Mouse (Mus musculus): ENCODE measurements around the gene Kif1c.

The Kif1c gene

DNA sequence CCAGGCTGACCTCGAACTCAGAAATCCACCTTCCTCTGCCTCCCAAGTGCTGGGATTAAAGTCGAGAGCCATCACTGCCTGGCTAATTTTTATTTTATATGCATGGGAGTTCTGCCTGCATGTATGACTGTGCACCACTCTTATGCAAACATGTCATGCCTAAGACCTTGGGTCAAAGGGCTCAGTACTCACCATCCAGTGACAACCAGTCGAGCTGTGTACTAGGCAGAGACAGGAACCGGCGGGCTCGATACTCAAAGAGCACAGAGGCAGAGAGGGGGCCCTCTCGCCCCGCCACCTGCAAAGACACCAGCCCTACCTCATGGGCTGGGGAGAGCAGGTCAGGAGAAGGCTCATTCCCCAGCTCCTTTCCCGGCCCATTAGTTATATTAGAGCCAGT lies 22.3 kb upstream of the Kif1c start:
- no peak for TF ChIP-seq GATA4 (IDR thresholded peaks at IDR 0.05; ENCODE audit: insufficient replicate concordance, low read length)

DNA sequence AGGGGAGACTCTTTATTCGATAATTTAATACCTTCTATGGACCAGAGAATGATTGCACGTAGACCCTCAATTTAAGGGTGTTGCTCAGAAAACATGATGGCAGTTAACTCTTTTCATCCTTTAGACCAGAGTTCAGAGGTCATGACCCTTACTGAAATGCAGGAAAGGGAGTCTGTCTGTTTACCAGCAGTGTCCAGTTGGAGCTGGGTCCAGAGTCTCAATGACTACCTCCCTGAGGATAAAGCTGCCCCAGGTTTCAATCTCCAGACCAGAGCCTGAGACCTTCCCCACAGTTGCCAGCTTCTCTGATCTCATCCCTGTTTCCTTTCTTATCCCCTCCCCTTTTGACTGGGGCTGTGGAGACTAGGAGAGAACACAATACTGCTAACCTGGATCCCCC lies 21.8 kb upstream of the Kif1c start:
- TF ChIP-seq GATA4 (IDR thresholded peaks at IDR 0.05; ENCODE audit: insufficient replicate concordance, low read length) = no peak

DNA sequence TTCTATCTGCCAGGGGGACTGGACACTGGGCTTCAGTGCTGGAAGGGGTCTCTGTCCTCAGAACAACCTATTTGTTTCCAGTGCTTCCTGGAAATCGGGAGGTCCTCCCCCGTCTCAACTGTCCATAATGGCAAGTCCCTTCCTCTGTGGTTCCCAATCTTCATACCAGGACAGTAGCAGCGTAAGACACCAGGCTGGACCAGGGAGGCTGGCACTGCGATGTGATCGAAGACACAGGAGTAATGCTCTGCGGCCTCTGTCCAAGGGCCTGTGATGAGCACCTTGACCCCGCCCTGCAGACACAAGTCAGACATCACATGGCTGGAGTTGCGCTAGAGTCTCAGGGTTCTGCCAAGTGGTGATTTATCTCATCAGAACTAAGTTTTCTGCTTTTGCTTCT lies 21.0 kb upstream of the Kif1c start:
- TF ChIP-seq GATA4 (IDR thresholded peaks at IDR 0.05; ENCODE audit: insufficient replicate concordance, low read length) = no peak

DNA sequence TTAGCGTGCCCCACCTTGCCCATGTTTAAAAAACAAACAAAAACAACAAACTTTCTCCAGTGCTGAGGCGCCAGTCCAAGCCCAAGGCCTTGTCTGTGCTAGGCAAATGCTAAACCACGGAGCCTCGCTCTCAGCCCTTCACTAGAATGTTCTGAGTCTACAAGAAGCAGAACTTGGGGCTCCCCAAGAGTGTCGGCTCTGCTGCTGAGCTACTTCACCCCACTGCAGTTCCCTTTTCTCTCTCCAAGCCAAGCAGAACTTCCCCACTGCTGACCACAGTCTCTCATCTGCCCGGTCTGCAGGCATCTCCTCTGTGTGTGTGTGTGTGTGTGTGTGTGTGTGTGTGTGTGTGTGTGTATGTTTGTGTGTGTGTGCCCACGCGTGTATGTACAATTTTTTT lies 20.5 kb upstream of the Kif1c start:
- no peak for TF ChIP-seq GATA4 (IDR thresholded peaks at IDR 0.05; ENCODE audit: insufficient replicate concordance, low read length)

DNA sequence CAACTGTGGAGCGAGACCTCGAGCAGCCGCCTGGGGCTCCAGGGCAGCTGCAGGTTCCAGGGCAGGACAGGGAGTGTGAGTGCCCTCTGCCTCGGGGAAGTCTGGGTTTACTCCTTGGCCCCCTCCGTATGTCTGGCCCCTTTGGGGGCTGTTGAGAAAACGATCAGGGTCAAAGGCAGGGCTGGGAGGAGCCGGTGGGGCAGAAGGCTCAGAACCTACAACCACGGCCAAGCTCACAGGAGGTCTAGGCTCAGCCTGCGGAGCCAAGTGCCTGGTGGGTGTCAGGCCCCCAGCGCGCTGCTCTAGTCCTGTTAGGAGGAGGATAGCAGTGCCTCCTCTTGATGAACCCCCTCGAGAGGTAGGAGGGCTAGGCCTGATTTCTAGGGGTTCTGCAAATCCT lies 19.2 kb upstream of the Kif1c start:
- TF ChIP-seq GATA4 (IDR thresholded peaks at IDR 0.05; ENCODE audit: insufficient replicate concordance, low read length) = no peak

DNA sequence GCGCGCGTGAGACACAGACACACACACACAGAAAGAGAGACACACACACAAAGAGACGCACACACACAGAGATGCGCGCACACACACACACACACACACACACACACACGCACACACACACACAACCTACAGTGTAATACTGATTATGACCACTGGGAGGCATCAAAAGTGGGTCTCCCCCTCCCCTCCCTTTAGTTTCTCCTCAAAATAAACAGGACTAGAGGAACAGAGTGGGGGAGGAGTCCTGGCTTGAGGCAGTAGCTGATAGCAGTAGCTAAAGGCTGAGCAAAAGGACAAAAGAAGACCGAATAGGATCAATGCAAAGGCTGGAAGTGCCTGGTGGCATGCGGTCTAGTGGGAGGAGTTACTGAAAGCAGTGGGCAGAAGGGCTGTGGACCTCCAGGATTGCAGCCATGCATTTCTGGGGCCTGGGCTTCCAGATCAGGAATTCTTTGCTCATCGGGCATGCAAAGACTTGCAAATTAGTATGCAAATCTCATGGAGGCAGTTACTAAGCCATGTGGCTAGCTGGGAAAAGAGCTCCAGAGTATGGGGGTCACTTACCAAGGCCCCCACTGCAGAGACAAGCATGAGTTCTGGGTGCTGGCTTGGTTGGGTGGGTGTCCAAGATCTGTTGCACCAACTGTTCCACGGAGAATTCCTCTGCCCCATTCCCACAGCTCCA lies 18.3 kb upstream of the Kif1c start:
- no peak for TF ChIP-seq GATA4 (IDR thresholded peaks at IDR 0.05; ENCODE audit: insufficient replicate concordance, low read length)

DNA sequence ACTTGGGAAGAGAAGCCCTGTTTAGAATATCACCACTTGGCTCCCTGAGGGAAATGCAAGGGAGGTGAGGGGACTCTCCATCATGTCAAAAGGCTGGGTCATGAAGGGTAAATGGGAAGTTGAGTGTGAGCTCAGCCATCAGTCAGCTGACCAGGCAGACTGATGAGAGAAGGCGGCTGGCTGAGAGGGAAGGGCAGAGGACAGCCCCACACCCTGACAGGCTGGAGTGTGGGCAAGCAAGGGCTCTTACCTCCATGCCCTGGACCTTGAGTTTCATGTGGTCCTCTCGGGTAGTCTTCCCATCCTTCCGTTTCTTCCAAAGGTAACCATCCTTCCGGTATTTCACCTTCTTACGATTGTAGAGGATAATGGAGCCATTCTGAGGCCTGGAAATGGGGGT lies 16.7 kb upstream of the Kif1c start:
- TF ChIP-seq GATA4 (IDR thresholded peaks at IDR 0.05; ENCODE audit: insufficient replicate concordance, low read length) = no peak

DNA sequence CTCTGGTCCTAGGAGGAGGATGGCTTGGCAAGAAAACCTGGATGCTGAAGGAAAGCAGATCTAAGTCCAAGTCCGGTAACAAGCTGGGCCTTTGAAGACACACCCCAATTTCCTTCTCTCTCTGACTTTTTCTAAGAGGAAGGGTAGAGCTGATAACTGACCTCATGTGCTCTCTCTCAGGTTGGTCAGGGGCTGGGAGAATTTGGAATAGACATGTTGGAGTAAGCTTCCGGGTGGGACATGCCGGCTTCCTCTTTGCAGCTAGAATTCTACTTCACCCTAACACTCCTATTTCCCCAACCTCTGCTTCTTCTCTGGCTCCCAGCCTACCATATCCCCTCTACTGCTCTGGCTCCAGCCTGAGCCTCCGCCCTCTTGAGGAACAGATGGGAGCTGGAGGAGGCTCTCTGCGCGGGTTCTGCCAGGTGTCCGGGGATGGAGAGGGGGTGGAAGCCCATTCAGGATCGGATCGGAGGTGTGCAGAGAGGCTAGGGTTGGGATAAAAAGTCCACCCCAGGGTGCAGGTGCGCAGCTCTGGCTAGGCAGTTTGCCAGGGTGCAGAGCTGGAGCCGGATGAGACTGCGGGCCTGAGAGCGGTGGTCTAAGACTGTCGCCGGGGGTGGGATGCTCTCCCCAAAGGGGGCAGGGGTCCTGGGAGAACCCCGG lies 13.3 kb upstream of the Kif1c start:
- no peak for TF ChIP-seq GATA4 (IDR thresholded peaks at IDR 0.05; ENCODE audit: insufficient replicate concordance, low read length)

DNA sequence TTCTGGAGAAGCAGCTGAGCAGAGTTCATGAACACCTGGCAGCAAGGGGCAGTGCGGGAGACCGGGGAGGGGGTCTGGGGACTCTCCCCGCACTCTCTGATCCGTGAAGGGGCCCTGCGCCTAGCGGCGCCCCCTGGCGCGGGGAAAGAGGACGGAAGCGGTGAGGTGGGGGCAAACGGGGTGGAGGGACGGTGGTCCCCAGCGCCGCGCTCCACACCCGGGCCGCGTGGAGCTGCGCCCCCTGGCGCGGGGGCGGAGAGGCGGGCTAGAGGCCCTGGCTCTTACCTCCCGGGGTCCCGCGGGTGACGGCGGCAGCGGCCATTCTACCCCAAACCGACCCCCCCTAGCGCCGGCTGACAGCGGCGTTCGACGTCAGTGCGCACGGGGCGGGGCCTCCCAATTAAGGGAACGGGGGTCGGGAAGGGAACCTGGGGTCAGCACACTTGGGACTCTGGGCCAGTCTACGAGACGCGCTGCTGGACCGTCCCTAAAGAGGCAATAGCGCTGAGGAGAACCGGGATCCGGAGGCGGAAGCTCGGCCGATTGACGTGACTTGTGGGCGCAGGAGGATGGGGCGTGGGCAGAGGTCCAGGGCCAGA lies 12.6 kb upstream of the Kif1c start, which contains the start of gene Camta2:
Gene Camta2 (minus strand): TSS at position 505 of the 599 bp plus-strand sequence.
- TF ChIP-seq GATA4 (IDR thresholded peaks at IDR 0.05; ENCODE audit: insufficient replicate concordance, low read length) = no peak

DNA sequence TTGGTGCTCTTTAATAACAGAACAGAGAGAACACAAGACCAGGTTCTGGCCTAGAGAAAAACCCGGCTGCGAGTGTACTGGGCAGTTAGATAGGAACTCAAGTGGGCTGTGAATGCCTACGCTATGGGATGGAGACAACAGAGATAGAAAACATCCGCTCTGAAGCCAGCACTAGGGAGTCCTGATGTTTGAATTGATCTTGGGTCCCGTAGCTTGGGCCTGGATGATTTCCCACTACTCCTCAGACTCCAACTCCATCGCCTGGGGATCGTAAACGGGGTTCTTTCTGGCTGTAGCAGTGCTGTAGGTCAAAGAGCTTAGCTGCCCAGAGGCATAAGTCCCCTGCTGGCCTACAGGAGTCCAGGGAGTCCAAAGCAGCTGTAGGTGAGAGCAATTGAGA lies 12.0 kb upstream of the Kif1c start:
- no peak for TF ChIP-seq GATA4 (IDR thresholded peaks at IDR 0.05; ENCODE audit: insufficient replicate concordance, low read length)

DNA sequence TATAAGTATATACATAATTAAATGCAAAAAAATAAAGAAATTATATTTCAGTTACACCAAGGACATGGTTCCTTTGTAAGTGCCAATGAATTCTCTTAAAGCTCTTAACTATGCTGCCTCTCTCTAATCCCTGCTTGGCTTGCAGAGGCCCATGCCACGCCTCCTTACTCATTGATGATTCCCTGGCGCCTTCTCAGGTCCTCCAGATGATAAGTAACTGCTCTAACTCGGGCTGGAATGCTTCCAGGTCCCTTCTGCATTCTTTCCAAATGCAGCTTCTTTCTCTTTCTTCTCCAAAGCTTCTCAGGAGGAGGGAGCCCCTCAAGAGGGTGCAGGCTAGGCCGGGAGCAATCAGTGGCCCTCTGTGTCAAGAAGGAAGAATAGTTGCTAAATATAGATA lies 10.8 kb upstream of the Kif1c start:
- no peak for TF ChIP-seq GATA4 (IDR thresholded peaks at IDR 0.05; ENCODE audit: insufficient replicate concordance, low read length)

DNA sequence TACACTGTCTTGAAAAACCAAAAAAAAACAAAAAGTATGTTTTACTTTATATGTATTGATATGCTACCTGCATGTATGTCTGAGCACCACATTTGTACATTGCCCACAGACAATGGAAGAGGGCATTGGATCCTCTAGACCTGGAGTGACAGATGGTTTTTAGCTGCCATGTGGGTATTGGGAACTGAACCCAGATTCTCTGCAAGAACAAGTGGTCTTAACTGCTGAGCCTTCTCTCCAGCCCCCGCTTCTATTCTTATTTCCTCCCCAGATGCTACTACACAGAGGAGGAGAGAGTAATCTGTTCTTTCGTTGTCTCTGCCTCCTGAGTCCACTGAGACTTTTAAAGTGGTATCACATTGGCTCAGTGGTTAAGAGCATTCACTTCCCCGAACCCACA lies 6.8 kb upstream of the Kif1c start:
- no peak for TF ChIP-seq GATA4 (IDR thresholded peaks at IDR 0.05; ENCODE audit: insufficient replicate concordance, low read length)

DNA sequence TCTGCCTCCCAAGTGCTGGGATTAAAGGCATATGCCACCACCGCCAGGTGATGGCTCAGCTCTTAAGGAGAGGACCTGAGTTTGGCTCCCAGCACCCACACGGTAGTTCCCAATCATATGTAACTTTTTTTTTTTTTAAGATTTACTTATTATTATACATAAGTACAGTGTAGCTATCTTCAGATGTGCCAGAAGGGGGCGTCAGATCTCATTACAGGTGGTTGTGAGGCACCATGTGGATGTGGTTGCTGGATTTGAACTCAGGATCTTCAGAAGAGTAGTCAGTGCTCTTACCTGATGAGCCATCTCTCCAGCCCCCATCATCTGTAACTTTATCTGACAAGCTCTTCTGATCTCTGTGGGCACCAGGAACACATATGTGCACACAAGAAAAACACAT lies 3.0 kb upstream of the Kif1c start:
- TF ChIP-seq GATA4 (IDR thresholded peaks at IDR 0.05; ENCODE audit: insufficient replicate concordance, low read length) = no peak

DNA sequence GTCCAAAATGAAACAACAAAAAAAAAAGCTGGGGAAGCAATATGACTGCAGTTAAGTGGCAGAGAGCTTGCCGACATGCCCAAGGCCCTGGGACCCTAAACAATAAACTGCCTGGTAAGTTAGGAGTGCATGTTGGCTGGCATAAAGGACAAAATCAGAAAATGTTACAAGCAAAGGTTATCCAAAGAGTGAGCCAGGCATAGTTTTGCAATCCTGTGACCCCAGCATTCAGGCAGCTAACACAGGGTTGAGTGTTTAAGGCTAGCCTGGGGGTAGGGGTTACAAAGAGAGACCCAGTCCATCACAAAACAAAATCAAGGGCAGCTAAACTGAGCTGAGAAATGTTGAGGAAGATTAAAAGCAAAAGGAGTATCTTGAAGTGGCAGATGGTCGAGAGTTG lies 1.3 kb upstream of the Kif1c start:
- TF ChIP-seq GATA4 (IDR thresholded peaks at IDR 0.05; ENCODE audit: insufficient replicate concordance, low read length) = no peak

DNA sequence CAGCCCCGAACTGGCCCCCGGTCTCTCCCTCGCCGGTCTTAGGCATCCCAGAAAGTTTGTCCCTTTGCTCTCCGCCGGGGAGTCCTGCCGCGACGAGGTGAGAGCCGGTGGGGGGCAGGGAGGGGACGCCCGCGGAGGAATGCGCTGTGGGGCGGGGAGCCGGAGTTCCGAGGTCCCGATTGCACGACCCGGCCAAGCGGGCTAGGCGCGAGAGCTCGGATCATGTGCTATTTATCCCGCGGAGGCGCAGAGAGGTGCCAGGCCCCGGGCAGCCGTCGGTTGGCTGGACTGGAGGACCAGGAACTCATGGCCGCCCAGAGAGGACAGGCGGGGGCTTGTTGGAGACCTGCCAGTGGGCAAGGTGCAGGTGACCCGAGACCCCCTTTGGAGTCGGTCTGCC lies 265 bp downstream of the Kif1c start:
- TF ChIP-seq GATA4 (IDR thresholded peaks at IDR 0.05; ENCODE audit: insufficient replicate concordance, low read length) = no peak; the same call in 1 of the 2 replicates

DNA sequence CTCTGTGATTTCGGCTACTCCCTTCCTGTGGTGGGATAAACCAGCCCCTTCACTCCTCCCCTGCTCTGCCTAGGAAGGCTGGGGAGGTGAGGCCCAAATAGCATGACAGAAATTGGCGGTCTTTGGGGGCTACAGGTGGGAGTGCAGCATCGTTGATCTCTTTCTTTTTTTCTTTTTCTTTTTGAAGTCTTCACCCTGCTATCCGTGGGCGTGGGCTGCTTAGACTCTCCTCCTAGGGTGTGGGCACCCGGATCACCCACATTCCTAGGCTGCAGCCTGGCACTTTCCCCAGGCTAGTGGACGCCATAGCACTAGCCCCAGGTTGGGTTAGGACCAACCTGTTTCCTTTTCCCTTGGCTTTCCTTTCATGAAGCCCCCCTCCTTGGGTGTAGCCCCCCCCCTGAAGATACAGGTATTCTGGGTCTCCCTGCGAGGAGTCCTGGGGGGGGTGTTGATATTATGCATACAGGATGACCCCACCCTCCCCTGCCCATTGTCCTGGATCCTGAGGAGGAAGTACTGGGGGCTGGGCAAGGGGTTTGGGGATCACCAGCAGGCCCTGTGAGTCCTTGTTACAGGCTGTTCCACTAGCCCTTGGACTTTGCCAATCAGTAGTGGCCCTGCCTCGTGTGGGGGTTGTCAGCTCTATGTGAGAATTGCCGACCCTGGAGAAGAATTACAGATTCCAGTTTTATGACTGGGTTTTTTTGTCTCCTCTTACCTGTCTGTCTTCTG lies 1.0 kb downstream of the Kif1c start:
- no peak for TF ChIP-seq GATA4 (IDR thresholded peaks at IDR 0.05; ENCODE audit: insufficient replicate concordance, low read length)
